Mouse (Mus musculus): ENCODE results near the gene Pxk.
"Not testable (repeated sequence)": the region's sequence is repeated elsewhere in the genome, so short reads cannot be mapped to it uniquely, and the experiment has no call there.

Gene Pxk

GRCm38 (mm10) chr14:8102676-8103075 lies 4.7 kb downstream of the Pxk start:
- DNase-seq (ENCODE audit: low spot score) = no peak

GRCm38 (mm10) chr14:8108047-8108446 lies 10.0 kb downstream of the Pxk start:
- no peak for DNase-seq (ENCODE audit: low spot score)

- no peak for DNase-seq (ENCODE audit: low spot score)
Observed at GRCm38 (mm10) chr14:8108976-8109375, 11.0 kb downstream of the Pxk start.

GRCm38 (mm10) chr14:8111545-8111944 lies 13.5 kb downstream of the Pxk start:
- DNase-seq (ENCODE audit: low spot score) = no peak

- no peak for DNase-seq (ENCODE audit: low spot score)
Observed at GRCm38 (mm10) chr14:8112036-8112435, 14.0 kb downstream of the Pxk start.

- DNase-seq (ENCODE audit: low spot score) = no peak
Observed at GRCm38 (mm10) chr14:8113616-8114015, 15.6 kb downstream of the Pxk start.

GRCm38 (mm10) chr14:8114306-8114705 lies 16.3 kb downstream of the Pxk start:
- no peak for DNase-seq (ENCODE audit: low spot score)

GRCm38 (mm10) chr14:8114756-8115155 lies 16.7 kb downstream of the Pxk start:
- no peak for DNase-seq (ENCODE audit: low spot score)

- no peak for DNase-seq (ENCODE audit: low spot score)
Observed at GRCm38 (mm10) chr14:8115772-8116171, 17.8 kb downstream of the Pxk start.

- no peak for DNase-seq (ENCODE audit: low spot score)
Observed at GRCm38 (mm10) chr14:8117371-8117770, 19.4 kb downstream of the Pxk start.

GRCm38 (mm10) chr14:8119454-8119853 lies 21.4 kb downstream of the Pxk start:
- no peak for DNase-seq (ENCODE audit: low spot score)

- DNase-seq (ENCODE audit: low spot score) = no peak
Observed at GRCm38 (mm10) chr14:8119904-8120303, 21.9 kb downstream of the Pxk start.

- no peak for DNase-seq (ENCODE audit: low spot score)
Observed at GRCm38 (mm10) chr14:8123141-8123540, 25.1 kb downstream of the Pxk start.

GRCm38 (mm10) chr14:8123611-8124010 lies 25.6 kb downstream of the Pxk start:
- not testable (repeated sequence) for DNase-seq (ENCODE audit: low spot score)

GRCm38 (mm10) chr14:8124046-8124881 lies 26.3 kb downstream of the Pxk start:
- no peak for DNase-seq (ENCODE audit: low spot score)

- no peak for DNase-seq (ENCODE audit: low spot score)
Observed at GRCm38 (mm10) chr14:8127971-8128370, 30.0 kb downstream of the Pxk start.

GRCm38 (mm10) chr14:8132789-8133188 lies 34.8 kb downstream of the Pxk start:
- no peak for DNase-seq (ENCODE audit: low spot score)

GRCm38 (mm10) chr14:8134234-8134633 lies 36.2 kb downstream of the Pxk start:
- DNase-seq (ENCODE audit: low spot score) = no peak

- DNase-seq (ENCODE audit: low spot score) = no peak
Observed at GRCm38 (mm10) chr14:8135130-8135529, 37.1 kb downstream of the Pxk start.

GRCm38 (mm10) chr14:8139724-8140710 lies 42.0 kb downstream of the Pxk start:
- no peak for DNase-seq (ENCODE audit: low spot score)

- DNase-seq (ENCODE audit: low spot score) = no peak
Observed at GRCm38 (mm10) chr14:8141131-8141530, 43.1 kb downstream of the Pxk start.

- no peak for DNase-seq (ENCODE audit: low spot score)
Observed at GRCm38 (mm10) chr14:8145594-8146558, 47.9 kb downstream of the Pxk start.
